Mouse (Mus musculus) frontal cortex, adult (tissue): ENCODE results near the gene Prkd1.
A peak's percentile ranks its signal among the peaks of the same experiment; 100 is the strongest.

Source experiments
- ATAC-seq: cut with Nextera tagmentation; 2 replicates; pipeline ENCODE4 v1.9.2; 2017; ENCODE audit warnings: mild to moderate bottlenecking, moderate library complexity, mixed read lengths; ENCODE audit not compliant: low TSS enrichment

The Prkd1 gene

DNA sequence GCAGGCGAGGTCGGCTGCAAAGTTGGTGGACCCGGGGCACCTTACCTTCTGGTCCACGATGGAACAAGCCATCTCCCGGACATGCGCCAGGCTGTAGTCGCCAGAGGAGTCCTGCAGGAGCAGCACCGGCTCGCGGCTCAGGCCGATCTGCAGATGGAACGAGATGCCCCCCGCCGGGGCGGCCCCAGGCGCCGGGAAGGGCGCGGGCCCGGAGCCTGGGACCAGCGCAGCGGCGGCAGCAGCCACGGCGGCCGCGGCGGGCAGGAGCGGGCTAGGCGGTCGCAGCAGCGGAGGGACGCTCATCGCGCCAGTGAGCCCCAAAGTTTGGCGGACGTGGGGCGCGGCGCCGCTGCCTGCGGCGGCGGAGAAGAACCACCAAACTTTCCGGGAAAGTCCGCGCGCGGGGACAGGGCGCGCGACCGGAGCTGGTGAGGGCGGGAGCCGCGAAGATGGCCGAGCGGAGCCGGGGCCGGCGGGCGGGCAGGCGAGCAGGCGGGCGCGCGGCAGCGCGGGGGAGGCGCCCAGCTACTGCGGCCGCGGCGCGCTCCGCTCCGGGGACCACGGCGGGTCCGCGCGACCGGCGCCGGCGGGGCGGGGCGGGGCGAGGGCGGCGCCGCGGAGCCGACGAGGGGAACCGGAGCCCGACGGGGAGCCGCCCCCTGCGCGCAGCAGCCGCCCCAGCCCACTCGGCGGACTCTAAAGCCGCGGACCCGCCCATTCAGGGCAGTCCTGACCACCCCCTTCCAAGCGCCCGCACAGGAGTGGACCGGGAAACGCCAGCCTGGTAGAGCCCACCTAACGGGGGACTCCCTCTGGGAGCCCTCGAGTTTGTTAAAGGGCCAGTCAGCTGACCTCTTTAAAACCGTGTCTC, at the start of gene Prkd1:
Gene Prkd1 (minus strand): TSS at position 428 of the 871 bp plus-strand sequence.
- peak; percentile 77 for ATAC-seq

DNA sequence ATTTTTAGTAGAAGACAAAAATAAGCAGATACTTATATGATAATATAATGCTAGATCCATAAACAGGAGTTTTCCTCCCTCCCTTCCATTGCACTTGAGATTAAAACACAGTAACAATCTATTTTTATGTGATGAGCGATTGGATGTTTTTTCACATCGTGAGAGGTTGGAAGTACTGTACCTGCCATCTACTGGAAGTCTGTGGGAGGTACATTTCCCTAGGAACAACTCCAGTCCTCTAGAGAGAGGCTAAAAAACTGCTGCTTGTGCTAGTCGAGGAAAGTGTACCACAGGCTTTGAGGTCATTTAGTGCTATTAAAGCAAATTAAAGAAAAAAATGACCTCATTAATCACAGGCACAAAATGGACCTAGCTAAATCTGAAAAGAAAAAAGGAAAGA, 48.6 kb upstream of the Prkd1 start:
- ATAC-seq = peak; percentile 98

DNA sequence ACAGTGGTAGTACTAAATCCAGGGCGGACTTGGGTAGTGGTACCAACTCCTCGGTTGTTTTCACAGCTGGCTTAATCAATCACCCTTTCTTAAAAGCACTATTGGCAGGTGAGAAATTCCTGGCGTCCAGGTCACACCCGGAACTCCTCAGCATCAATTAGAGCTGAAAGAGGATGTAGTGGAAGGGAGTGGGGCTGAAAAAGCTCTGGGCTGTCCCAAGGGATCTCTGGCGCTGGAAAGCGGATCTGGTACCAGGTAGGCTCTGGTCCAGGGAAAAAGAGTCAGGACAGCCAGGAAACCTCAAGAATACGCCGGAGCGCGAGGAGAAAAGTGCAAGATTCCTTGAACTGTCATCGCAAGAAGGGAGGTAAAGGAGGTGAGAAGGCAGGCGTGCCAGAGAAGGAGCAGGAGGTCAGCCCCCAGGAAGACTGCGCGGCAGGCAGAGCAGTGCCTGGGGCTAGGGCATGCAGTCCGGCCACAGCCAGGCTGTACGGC, 675 bp downstream of the Prkd1 start:
- peak; percentile 28; the same call in 1 of the 2 replicates for ATAC-seq

DNA sequence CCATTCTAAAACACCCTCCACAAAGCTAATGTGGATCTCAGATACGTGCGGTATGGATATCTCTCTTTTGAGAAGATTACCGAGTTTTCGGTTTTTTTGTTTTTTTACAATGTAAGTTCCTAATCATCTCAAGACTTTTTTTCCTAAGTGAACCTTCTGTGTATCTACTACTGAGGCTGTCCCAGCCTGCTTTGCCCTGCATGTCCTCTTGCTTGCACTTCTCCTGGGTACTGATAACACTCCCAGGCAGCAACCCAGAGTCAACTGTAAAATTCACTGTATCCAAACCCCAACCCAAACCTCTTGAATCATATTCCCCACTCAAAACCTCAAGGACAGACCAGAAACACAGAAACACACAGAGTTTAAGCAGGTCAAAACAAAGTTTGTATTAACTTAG, 2.0 kb downstream of the Prkd1 start:
- no peak for ATAC-seq

DNA sequence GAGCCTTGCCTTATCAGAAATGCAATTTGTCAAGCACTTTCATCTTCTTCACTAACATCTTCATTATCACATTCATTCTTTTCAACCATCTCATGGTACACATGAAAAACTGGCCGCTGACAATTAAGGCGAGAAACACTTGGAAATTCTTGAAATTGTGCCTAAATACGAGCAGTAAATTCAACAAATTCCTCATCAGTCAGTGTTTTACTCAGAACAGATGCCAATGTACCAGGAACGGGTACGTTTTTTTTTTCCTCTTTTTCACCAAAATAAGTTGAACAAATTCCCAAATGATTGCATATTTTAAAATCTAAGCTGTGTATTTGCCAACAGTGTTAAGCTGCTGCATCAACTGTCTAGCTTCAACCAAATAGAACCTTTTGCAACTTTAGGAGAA, 6.2 kb downstream of the Prkd1 start:
- ATAC-seq = no peak

DNA sequence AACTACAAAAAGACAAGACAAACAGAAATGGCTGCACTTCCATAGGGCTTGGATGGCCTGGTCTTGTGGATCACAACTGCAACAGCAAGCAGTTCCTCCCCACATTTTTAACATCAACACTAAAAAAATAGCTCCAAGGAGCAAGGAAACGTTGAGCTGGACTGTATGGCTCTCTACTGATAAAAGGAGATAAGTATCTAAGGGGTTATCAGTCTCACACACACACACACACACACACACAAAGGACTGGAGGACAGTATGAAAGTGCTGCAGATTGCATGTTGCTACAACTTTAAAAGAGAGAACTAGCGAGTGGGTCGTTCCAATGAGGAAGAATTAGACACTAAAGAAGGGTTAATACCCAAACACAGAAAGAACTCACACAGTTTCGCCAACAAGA, 8.7 kb downstream of the Prkd1 start:
- no peak for ATAC-seq

DNA sequence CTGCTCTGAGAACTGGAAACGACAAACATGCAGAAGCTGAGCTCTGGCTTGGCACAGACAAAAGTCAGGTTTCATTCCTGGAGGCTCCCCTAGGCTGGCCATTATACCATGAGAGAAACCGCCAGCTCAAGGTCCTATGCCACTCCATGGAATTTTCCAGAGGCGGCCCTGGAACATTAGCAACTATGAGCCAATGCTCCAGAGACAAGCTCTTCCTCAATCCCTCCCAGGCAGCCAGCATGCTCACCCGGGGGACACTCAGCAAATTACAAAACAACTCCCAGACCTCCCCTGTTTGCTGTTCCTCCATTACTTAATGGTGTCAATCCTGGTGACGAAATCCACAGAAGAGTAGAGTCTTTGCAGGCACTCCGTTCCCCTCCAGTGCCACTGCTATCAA, 14.5 kb downstream of the Prkd1 start:
- ATAC-seq = no peak

DNA sequence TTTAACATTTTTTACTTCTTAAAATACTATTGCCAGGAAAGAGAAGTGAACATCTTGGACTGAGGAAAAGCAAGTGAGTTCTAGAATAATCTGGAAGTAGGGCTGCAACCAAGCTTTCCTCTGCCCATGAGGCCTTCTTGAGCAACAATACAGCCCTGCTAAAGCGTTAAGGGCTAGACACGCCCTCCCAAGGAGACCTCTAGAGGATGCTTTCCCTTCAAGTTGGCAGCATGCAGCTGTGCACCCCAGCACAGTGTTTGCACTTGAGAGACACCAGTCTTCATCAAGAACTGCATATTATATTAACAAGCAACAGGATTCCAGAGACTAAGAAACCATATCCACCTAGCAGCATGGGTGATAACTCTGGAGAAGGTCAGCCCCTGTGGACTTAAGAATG, 22.8 kb downstream of the Prkd1 start:
- ATAC-seq = peak; percentile 47

DNA sequence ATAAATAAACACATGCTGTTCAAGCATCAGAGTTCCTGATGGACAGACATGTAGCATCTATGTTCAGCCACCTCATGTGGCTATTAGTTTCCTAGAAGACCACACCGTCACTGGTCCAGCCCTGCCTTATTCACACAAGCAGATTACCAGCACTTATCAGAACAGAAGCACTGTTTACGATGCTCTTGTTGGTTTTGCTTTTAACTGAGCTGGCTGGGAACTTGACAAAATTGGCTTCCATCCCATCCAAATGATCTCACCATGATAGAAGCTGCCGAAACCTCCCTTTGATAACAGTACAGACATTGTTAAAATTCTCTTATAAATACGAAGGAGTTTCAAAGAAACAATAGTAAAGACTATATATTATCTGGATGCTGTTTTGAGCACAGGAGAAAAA, 24.7 kb downstream of the Prkd1 start:
- no peak for ATAC-seq

DNA sequence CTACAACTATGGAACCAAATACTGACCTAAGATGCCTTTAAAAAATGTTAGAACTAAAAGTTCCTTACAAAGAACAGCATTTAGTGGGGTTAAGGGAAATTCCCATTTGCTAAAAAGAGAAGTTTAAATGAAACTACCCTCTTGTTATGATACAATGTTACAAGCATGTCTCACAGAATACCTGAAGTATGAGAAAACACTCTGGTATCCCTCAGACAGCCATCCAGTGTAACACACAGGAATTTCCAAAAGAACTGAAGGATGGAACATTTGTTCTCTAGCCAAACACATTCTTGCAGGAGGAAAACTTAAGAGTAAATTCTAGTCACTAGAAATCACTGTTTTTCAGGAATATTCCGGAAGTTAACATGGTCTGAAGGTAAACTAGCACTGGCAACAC, 33.0 kb downstream of the Prkd1 start:
- no peak for ATAC-seq

DNA sequence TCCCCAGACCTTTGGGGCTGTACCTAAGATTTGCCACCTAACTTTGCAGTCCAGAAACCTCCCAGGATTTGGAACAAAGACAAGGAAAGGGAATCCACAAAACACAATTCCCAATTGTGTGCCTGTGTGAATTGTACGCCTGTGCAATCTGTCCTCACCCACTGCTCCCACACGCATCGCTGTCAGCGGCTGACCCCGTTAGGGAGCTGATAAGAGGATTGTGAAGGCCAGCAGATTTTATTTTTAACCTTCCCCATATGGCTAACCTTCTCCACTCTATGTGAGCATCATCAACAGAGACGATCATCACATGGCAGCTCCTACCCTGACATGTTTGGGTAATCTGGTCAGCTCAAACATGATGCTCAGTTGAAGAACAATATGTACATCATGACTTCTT, 34.6 kb downstream of the Prkd1 start:
- peak; percentile 83 for ATAC-seq

DNA sequence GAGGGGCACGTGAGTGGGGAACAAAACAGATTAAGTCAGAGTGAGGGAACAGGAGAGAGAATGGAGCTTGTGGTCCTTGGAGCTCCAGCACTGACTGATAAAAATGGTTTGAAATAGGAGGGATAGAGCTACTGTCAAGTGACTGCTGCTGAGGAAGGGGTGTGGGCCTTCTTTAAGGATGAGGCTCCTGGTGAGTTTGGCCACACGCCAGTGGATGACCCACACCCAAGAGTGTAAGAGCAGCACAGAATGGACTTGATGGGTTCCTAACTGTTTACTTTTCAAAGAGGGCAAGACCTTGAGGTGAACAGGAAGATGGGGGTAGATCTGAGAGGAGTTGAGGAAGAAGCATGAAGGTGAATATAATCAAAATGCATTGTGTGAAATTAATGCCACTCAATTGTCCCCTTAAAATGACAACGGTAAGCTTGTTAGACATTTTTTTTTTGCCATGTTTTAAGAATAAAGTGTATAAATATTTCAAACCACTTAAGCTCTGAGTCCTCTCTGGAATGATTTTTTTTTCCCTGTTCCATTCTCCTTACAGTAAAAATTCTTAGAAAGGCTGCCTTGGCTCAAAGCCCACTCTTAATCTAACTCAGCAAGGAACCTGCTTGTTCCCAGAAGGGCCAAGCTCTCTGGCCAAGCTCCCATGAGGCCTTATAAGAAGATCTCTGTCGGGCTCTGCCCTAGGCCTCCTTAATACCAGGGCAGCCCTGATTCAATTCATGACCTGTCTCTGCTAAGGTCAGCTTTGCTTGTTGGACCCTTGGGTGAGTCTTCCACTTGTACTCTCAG, 42.0 kb downstream of the Prkd1 start:
- no peak for ATAC-seq

DNA sequence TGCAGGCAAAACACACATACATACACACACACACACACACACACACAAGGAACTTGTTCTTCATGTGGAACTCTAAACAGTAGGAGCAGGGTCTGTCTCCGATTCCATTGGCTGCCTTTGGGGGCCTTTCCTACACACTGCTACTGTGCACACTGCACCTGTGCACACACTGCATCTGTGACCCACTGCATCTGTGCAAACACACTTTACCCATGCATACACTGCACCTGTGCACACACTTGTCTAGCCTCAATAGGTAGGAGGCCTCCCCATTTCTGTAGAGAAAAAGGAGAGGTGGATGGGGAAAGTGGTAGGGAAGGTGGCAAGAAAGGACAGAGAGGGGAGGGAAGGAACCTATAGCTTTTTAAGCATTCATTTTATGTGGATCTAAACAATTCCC, 49.5 kb downstream of the Prkd1 start:
- no peak for ATAC-seq

DNA sequence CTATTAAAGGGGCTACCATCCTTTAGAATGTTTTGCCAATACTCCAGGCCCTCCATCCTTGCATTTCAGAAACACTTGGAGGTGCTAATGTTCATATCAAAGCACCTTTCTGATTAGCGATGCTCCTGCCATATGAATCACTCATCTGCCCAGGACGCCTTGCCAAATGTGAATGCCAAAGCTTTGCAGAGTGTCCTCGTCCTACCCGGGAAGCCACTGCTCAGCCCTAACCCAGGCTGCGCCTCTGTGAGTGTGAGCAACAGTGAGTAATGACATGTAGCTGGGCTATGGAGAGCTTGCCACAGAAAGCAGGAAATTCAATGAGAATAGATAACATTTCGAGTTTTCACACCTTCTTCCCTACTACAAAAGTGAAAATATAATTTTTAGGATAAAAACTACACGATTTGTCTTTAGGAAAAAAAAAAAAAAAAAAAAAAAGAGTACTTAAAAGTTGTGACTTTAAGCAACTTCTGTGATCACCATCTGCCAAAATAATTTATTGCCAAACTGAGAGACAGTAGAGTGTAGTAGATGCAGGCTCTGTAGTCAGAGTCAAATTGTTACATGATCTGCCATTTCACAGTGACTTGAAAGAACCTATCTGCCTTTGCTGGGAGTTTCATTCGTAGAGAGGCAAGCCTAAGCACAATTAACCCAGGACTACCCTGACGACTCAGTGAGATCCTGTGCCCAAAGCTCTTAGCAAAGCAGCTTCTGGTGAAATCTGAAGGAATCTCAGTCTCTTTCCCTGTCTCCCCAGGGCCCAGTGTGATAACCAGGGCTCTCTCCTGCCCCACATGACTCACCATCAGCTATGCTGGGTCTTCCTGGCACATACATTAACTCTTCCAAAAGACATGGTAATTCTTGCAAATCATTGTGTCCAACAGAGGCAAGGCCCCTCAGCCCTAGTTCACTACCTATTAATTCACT, 50.6 kb downstream of the Prkd1 start:
- peak; percentile 74 for ATAC-seq

DNA sequence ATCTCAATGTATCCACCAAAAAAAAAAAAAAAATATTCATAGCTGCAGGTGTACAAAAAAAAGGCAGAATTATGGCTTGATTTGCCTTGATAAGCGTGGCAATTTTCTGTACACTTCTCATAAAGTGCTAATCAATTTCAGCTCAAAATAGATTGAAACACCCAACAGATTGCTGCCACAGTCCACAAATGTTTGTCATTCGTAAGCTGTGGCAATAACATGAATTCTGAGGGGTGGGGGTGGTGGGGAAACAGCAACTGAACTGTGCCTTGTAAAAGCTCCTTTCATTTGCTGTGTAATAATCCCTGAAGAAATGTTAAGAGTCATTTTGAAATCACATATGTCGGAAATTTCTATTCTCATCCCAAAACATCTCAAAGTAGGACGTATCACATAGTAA, 51.4 kb downstream of the Prkd1 start:
- no peak for ATAC-seq

DNA sequence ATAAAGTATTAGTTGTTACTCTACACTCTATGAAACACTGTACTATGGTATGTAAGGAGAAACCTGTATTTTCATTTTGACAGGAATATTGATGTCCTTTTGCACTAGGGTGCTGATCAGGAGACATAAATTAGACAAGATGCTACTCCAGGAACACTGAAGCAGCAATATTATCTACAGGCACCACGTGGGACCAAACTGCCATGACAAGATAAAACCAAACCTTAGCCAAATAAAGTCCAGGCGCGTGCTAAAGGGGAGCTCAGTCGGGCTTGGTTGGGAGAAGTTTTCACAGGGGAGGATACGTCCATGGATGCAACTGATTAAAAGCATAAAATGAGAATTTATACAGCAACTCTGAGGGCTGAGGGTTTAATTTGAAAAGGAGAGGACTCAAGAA, 53.1 kb downstream of the Prkd1 start:
- no peak for ATAC-seq

DNA sequence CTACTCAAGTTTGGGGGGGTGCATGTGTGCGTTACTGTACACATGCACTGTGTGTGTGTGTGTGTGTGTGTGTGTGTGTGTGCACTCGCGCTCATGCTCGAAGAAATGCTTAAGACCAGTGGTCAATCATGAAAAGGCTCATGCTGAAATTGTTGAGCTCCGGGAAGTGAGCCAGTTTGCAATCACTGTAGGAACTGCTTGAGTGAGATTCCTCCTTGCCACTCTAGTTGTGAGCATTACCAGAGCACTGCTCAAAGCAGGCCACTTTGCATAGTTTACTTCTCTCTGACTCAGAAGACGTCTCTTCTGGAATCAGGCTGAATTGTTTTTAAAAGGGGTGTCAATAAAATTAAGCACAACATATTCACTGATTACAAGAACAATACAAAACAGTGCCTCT, 54.4 kb downstream of the Prkd1 start:
- 0 out of 2 replicates have a peak, but pooled peaks have one; percentile 42 for ATAC-seq

DNA sequence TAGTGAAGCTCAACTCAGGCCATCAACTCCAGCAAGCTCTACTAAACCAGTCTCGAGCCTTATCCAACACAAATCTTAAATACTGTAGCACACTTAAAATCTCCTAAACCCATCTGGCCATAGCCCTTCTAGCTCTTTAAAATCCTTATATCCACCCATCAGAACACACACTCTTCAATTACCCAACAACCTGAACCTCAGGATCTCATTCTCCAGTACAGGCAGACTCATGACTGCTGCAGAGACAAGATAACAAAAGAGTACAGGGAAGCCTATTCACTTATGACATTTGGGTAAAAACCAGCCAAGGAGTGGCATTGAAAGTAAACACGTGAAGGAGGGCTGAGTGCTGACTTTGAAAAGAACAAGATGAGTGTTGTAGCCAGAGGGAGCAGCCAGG, 55.4 kb downstream of the Prkd1 start:
- no peak for ATAC-seq

DNA sequence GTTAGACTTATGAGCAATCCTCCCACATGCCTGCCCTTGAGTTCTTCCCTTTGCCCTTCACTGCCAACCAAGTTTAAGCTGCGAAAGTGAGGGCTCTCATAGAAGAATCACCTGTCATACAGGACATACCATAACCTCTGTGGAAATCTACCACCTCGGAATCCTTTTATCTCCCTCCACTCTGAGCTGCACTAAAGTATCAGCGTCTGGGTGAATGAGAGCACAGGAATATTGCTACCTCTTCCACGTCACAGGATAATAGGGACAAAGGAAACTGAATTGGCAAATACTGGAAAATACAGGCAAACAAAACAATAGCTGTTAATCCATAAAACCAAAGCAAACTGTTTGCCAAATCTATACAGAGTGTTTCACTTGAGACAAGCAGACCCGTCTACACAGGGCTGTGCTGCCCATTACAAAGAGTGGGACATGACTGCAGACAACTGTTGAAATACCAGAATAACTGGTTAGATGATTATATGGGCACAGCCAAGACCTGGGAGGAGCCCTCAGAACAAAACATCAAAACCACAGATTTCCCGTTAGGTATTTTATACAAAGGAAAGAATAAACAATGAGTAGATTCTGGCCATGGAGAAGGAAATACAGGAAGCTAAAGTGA, 60.6 kb downstream of the Prkd1 start:
- no peak for ATAC-seq

DNA sequence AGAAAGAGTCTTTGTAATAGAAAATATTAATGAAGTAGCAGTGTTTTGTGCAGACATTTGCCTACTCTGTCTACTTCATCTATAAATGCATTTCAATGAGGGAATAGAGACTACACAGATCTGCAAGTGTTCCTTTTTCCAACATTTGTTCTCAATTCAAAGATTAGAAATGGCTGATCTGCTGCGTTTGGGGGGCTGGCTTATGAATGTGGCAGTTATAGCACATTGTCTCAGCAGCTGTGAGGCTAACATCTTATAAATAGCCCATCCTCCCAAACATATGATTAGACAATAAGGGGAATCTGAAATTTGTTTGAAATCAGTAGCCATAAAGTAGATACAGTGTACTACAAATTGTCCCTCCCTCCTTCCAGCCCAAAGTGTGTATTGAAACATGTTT, 83.7 kb downstream of the Prkd1 start:
- ATAC-seq = no peak

DNA sequence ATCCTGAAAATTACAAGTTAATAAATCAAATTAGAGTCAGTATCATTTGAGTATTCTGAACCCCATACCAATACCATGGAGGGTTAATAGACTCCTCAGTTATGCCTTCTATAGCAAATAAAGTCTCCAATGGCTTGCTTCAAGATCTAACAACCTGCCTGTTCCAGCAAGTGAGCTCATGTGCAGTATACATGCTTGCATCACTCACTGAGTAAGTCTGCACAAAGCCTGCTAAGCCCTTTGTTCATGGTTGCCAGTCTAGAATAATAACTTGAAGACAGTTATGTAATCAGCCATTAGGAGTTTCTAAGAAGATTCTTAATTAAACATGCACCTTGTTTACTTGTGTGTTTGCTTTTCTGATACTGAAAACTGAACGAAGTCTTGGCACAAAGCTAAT, 88.4 kb downstream of the Prkd1 start:
- no peak for ATAC-seq
